In genomic region chr7:61939971-61940705, GRCm38 (mm10) we compare ENCODE assay signal across 8 mouse cellular contexts.
DNase-seq lines count a peak whose midpoint lies in the region; ATAC-seq and TF ChIP-seq lines count a peak whose summit lies in the region.

No protein-coding gene starts in this region.

- H3K4me1 ChIP-seq in midbrain, embryonic 14.5 days (ENCODE audit: control insufficient read depth, insufficient read depth, low read length), result peaks cover 6% of the 10 kb centered on the region; the same call in 1 of the 2 replicates

- no peak for ATAC-seq in Patski
- peak; percentile 98 for ATAC-seq in frontal cortex, adult (ENCODE audit: low TSS enrichment)
- ATAC-seq in midbrain, embryonic 14.5 days (ENCODE audit: low FRiP score, low TSS enrichment), result peak; percentile 93

- peak; percentile 1 for DNase-seq in Patski (ENCODE audit: low read depth, low spot score)
- peak; percentile 93 for DNase-seq in cerebellum, adult 9-10 months
- peak; percentile 43 to 83 for DNase-seq in layer of hippocampus, postnatal 14 days (ENCODE audit: low spot score in 2 of 2)
- peak; percentile 85 for DNase-seq in midbrain, embryonic 14.5 days
- DNase-seq in thymus, postnatal 14 days, result no peak
- DNase-seq in T-cell, adult 2 months (ENCODE audit: low spot score), result no peak
- DNase-seq in ovary, postnatal 10 days (ENCODE audit: low spot score), result no peak

- in situ Hi-C loops in Patski (cut with MboI; ENCODE audit: low pct_unique_long_range_greater_than_20kb), result no loop called here

- 0 out of 2 replicates have a peak, but pooled peaks cover 5% of the 10 kb centered on the region for H3K9me3 ChIP-seq in midbrain, embryonic 14.5 days (ENCODE audit: control insufficient read depth, low read length)

- H3K27me3 ChIP-seq in Patski, result no peaks in the 10 kb centered on the region
- H3K27me3 ChIP-seq in midbrain, embryonic 14.5 days (ENCODE audit: control insufficient read depth, insufficient read depth, low read length), result no peaks in the 10 kb centered on the region

- H3K9ac ChIP-seq in midbrain, embryonic 14.5 days (replicated peaks; ENCODE audit: low read length), result no peak overlapping the region; the same call in 1 of the 2 replicates

- WGBS in midbrain, embryonic 14.5 days, result 31% methylated on average over 6 of the region's 6 CpGs

- peak overlapping the region; percentile 81 for H3K27ac ChIP-seq in midbrain, embryonic 14.5 days (replicated peaks; ENCODE audit: low read depth, low read length)

- peak overlapping the region; percentile 18 for H3K4me2 ChIP-seq in midbrain, embryonic 14.5 days (ENCODE audit: low read length)

- TF ChIP-seq CTCF in Patski (IDR thresholded peaks at IDR 0.05), result no peak

- CTCF ChIA-PET in Patski (lab: Charles Lee), result no interaction called here

- POLR2A ChIA-PET in Patski (lab: Charles Lee), result no interaction called here

- H3K4me3 ChIP-seq in midbrain, embryonic 14.5 days (replicated peaks; ENCODE audit: low read depth, low read length), result no peak overlapping the region

- H3K36me3 ChIP-seq in midbrain, embryonic 14.5 days (ENCODE audit: control insufficient read depth, insufficient read depth, low read length), result 0 out of 2 replicates have a peak, but pooled peaks cover 2% of the 10 kb centered on the region

Comparison
In these comparisons a context has a peak if more than half of its experiments do, and no peak if none do; other contexts are left out.
1. DNase-seq: peak in Patski (single experiment), cerebellum, adult 9-10 months (single experiment), layer of hippocampus, postnatal 14 days (2 of 2) and midbrain, embryonic 14.5 days (single experiment); none in thymus, postnatal 14 days (single experiment), T-cell, adult 2 months (single experiment) and ovary, postnatal 10 days (single experiment).